Mouse (Mus musculus) lung, postnatal 0 days (tissue): ENCODE measurements at regions not wholly inside any gene's neighbourhood (a gene's known extent, or its start where the extent isn't known, plus 50 kb on each side); places are given as distances from the start of the nearest gene placed in this dataset.

ENCODE experiments used
- CTCF ChIP-seq: IDR thresholded peaks from 2 replicates; pipeline ENCODE4 v1.5.1; 2016; ENCODE audit warnings: antibody characterized with exemption, mild to moderate bottlenecking
- EP300 ChIP-seq: IDR thresholded peaks from 2 replicates; pipeline ENCODE4 v1.6.1; 2016; ENCODE audit warnings: antibody characterized with exemption, mild to moderate bottlenecking, control low read depth

- no peak for TF ChIP-seq CTCF
- TF ChIP-seq EP300 = no peak
These were observed 348.9 kb downstream of the Cd83 start for GRCm38 (mm10) chr13:44133436-44133835.
